Mouse (Mus musculus) heart, postnatal 0 days (tissue): Measurements from ENCODE around the gene Fam53b. TPM values are rescaled to one million over a fixed set of nuclear protein-coding genes. Genes with fewer than 3 reads are reported as not detected.

Experiments used
- ATAC-seq: fragments of 200-750 bp; cut with Nextera tagmentation; 2 replicates; pipeline ENCODE4 v1.8.0; 2017; ENCODE audit warnings: low read depth, moderate number of reproducible peaks, moderate library complexity; ENCODE audit not compliant: insufficient read depth
- DNase-seq: peaks from one replicate; pipeline ENCODE4 v3.0.0-alpha.2; 2016; ENCODE audit warnings: low spot score
- H3K27ac ChIP-seq: fragments of 300-500 bp; sonication (generic); 2 replicates; pipeline ENCODE4 v1.5.1; 2014; ENCODE audit warnings: low read depth, mild to moderate bottlenecking
- H3K27me3 ChIP-seq: fragments of 300-500 bp; sonication (generic); 2 replicates; pipeline ENCODE4 v1.6.1; 2014; ENCODE audit warnings: low read length, mixed read lengths; ENCODE audit not compliant: control insufficient read depth, insufficient read depth
- H3K36me3 ChIP-seq: fragments of 300-500 bp; sonication (generic); replicated peaks from 2 replicates; pipeline ENCODE4 v1.6.1; 2014; ENCODE audit warnings: low read length, mixed read lengths; ENCODE audit not compliant: control insufficient read depth, insufficient read depth
- H3K4me1 ChIP-seq: fragments of 300-500 bp; sonication (generic); 2 replicates; pipeline ENCODE4 v1.6.1; 2014; ENCODE audit warnings: antibody characterized with exemption; ENCODE audit not compliant: control insufficient read depth, insufficient read depth
- H3K4me2 ChIP-seq: fragments of 300-500 bp; sonication (generic); 2 replicates; pipeline ENCODE4 v1.6.1; 2014; ENCODE audit warnings: low read depth, mild to moderate bottlenecking, low read length, moderate library complexity
- H3K4me3 ChIP-seq: fragments of 300-500 bp; sonication (generic); 2 replicates; pipeline ENCODE4 v1.5.1; 2014; ENCODE audit warnings: low read depth, low read length
- H3K9ac ChIP-seq: fragments of 300-500 bp; sonication (generic); replicated peaks from 2 replicates; pipeline ENCODE4 v1.6.1; 2014; ENCODE audit warnings: low read depth, low read length, mixed read lengths
- H3K9me3 ChIP-seq: fragments of 300-500 bp; sonication (generic); replicated peaks from 2 replicates; pipeline ENCODE4 v1.6.1; 2016; ENCODE audit warnings: low read length; ENCODE audit not compliant: control insufficient read depth
- CTCF ChIP-seq: IDR thresholded peaks from 2 replicates; pipeline ENCODE4 v1.5.1; 2016; ENCODE audit warnings: antibody characterized with exemption, control low read depth, low read depth
- EP300 ChIP-seq: IDR thresholded peaks from 2 replicates; pipeline ENCODE4 v1.6.1; 2016; ENCODE audit warnings: antibody characterized with exemption, low read depth
- WGBS: fragments of 180-500 bp; shearing (Covaris S2); extraction: QIAGEN DNeasy Blood & Tissue Kit; methylation state at CpG from one replicate; pipeline ENCODE4 v1.1.7; 2014; 5-methylcytosine and 5-hydroxymethylcytosine counted together
- polyA plus RNA-seq: library from polyadenylated mRNA; unstranded; fragments of >200 nt; fragmentation: Nextera tagmentation; extraction: Ambion mirVana; gene quantifications from 2 replicates; pipeline ENCODE4 v1.2.1, GENCODE M21; 2015
- total RNA-seq: library from RNA; depleted of rRNA; stranded (reverse); fragments of >200 nt; gene quantifications from 2 replicates; pipeline ENCODE4 v1.2.3, GENCODE M21; 2014; ENCODE audit warnings: low replicate concordance

The Fam53b gene
- total and polyA plus RNA-seq, 2 experiments from 2014 or later = 13.1 to 18.6 TPM

DNA sequence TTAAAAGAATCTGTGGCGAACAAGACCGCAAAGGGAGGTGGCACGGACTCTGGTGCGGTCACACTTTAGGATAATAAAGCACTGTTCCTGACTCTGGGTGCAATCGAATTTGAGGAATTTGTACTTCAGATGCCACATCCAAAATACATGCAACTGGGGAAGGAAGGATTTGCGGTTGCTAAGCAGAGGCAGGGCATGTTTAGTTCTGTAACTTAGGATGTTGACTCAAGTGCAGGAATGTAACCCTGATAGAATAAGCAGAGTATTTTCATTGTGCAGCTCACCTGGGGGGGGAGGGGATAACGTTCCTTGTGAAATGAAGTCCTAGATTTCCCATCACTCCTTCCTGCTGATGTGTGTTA, 384 bp upstream of the Fam53b start:
- H3K4me1 ChIP-seq = peaks cover 22% of the 10 kb centered on the region
- H3K4me3 ChIP-seq = peak overlapping the region; percentile 92
- H3K27ac ChIP-seq = peak overlapping the region; percentile 98
- no peaks in the 10 kb centered on the region for H3K9me3 ChIP-seq
- TF ChIP-seq EP300 (no peak), CTCF (no peak)
- no peaks in the 10 kb centered on the region for H3K36me3 ChIP-seq
- no peaks in the 10 kb centered on the region for H3K27me3 ChIP-seq
- ATAC-seq = no peak
- H3K4me2 ChIP-seq = peak overlapping the region; percentile 95
- 2% methylated on average over 7 of the region's 7 CpGs for WGBS
- peak; percentile 9 for DNase-seq
- peak overlapping the region; percentile 92 for H3K9ac ChIP-seq

DNA sequence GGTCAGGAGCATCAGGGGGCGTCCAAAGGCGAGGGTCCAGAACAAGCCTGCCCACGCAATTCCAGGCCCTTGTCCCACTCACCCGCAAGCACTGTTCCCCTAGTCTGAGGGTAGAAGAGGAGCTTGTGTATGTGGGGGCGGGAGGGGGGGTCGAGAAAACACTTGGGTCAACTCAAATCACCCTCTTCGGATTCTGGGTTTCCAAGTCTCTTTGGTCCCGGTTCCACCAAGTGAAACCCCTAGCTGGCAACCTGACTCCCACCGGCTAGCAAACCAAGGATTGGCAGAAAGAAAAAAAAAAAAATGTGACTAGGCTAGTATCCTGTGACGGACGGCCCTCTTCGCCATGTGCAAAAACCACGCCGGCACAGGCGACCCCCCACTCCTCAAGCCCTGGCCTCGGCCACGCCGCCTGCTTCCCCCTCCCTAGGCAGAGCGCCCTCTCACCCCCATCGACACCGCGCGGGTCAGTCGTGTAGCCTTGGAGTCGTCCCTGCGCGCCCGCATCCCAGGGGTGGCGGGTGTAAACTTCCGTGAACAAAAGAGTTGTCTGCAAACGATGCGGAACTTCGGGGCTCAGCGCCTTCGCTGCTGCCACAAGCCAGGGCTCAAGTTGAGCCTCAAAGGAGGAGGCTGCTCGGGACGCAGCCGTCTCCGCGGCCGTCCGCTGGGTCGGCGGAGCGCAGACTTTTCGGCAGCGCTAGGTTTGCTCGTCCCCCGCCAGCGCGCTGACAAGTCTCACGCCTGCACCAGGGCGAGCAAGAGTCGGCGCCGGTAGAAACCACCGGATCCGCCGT, 869 bp downstream of the Fam53b start:
- Histone ChIP-seq H3K4me3 (peak overlapping the region; percentile 92), H3K9me3 (no peaks in the 10 kb centered on the region), H3K4me1 (peaks cover 34% of the 10 kb centered on the region), H3K9ac (peak overlapping the region; percentile 92), H3K27me3 (no peaks in the 10 kb centered on the region), H3K36me3 (no peaks in the 10 kb centered on the region), H3K4me2 (peak overlapping the region; percentile 95), H3K27ac (peak overlapping the region; percentile 98)
- ATAC-seq = peak; percentile 40
- WGBS = under 1% methylated on average over 59 of the region's 59 CpGs
- 0 out of 2 replicates have a peak, but pooled peaks have one; percentile 1 for TF ChIP-seq CTCF
- TF ChIP-seq EP300 = 0 out of 2 replicates have a peak, but pooled peaks have one; percentile 22
- peak; percentile 30 for DNase-seq

DNA sequence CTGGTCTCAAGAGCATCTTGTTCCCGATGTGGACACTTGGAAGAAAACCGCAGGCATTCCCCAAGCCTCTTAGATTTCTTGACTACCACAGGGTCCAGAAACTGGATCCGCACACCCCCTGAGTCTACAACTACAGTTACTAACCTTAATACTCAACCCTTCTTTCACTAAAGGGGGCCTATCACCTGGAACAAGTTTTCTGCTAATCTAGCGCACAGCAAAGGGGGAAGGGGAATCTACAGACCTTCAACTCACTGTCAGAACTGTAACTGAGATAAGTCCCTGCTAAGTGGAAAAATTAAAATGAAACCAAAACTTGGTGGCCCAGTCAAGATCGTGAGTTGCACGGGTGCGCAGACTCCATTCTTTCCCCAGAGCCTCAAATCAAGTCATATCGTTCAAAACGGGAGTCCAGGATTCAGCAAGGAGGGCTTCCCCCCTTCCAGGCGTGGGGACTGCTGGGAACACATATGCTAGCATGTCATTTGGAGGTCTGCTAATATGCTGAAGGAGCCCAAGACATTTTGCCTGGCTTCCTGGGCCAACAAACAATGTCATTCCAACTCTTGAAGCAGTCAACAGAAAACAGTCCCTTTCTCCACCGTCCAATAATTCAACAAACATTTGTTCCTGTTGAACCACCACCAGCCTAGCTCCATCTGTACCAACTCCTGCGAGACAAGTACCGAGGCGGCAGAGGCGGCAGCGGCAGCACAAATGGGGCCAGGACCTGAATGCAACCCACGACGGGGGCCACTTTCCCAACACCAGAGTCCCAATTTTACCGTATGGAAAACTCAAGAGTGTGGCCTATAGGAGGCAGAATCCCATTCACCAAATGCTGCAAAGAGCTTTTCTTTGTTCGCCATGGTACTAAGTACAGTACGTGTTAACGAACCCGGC, 1.7 kb downstream of the Fam53b start:
- TF ChIP-seq EP300 = no peak
- TF ChIP-seq CTCF = peak; percentile 21; the same call in 1 of the 2 replicates
- no peaks in the 10 kb centered on the region for H3K27me3 ChIP-seq
- peaks cover 42% of the 10 kb centered on the region for H3K4me1 ChIP-seq
- H3K4me2 ChIP-seq = peak overlapping the region; percentile 95
- no peaks in the 10 kb centered on the region for H3K9me3 ChIP-seq
- ATAC-seq = no peak
- H3K27ac ChIP-seq = peak overlapping the region; percentile 98
- H3K36me3 ChIP-seq = no peaks in the 10 kb centered on the region
- peak overlapping the region; percentile 92 for H3K9ac ChIP-seq
- WGBS = 10% methylated on average over 23 of the region's 23 CpGs
- peak; percentile 40 for DNase-seq
- peak overlapping the region; percentile 92 for H3K4me3 ChIP-seq

DNA sequence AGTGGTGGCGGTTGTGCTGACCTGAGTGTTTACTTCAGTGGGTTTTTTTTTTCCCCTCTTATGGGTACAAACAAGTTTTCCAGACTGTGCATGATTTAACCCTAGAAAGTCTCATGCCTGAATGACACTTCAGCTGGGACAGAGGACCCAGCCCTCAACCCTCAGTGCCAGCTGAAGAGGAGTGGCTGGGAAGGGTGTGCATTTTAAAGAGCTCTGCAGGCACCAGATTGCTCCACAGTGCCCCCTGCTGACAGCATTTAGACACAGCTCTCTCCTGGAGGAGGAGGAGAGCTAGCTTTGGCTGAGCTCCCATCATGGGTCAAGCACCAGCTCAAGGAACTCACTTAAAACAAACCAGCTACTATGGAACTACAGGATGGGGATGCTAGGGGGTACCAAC, 2.8 kb downstream of the Fam53b start:
- Histone ChIP-seq H3K4me2 (peak overlapping the region; percentile 95; the same call in 1 of the 2 replicates), H3K4me3 (0 out of 2 replicates have a peak overlapping the region, but pooled peaks have one; percentile 92), H3K9ac (no peak overlapping the region), H3K36me3 (no peaks in the 10 kb centered on the region), H3K27ac (peak overlapping the region; percentile 98; the same call in 1 of the 2 replicates), H3K9me3 (no peaks in the 10 kb centered on the region), H3K27me3 (no peaks in the 10 kb centered on the region), H3K4me1 (peaks cover 52% of the 10 kb centered on the region)
- TF ChIP-seq EP300 (no peak), CTCF (peak; percentile 95)
- DNase-seq = peak; percentile 90
- peak; percentile 43; the same call in 1 of the 2 replicates for ATAC-seq
- 91% methylated on average over 1 of the region's 1 CpGs for WGBS

DNA sequence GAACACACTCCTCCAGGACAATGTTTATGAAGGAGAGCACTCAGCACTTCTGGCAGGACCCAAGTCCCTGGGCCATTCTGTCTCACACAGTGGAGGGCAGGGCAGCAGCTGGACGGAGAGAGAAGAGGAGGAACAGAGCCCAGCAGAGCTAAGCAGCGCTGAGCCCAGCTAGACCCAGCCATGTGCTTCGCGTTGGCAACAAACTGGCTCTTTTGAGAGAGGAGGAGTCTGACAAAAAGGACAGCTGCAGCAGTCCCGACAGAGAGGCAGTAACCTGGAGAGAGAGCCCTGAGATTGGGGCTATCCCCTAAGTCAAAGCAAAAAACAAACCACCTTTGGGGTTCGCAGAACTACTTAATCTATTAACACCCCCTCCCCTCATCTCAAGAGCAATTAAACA, 3.3 kb downstream of the Fam53b start:
- no peak for ATAC-seq

More for the DNA sequence above, 3.3 kb downstream of the Fam53b start:
- no peak overlapping the region for H3K4me3 ChIP-seq
- no peaks in the 10 kb centered on the region for H3K9me3 ChIP-seq
- H3K27me3 ChIP-seq = no peaks in the 10 kb centered on the region
- DNase-seq = peak; percentile 29
- no peak for TF ChIP-seq CTCF
- TF ChIP-seq EP300 = no peak
- H3K9ac ChIP-seq = no peak overlapping the region
- no peaks in the 10 kb centered on the region for H3K36me3 ChIP-seq
- H3K4me1 ChIP-seq = peaks cover 57% of the 10 kb centered on the region
- WGBS = 29% methylated on average over 6 of the region's 6 CpGs
- H3K4me2 ChIP-seq = 0 out of 2 replicates have a peak overlapping the region, but pooled peaks have one; percentile 95
- H3K27ac ChIP-seq = peak overlapping the region; percentile 5; the same call in 1 of the 2 replicates
